Mouse (Mus musculus): ENCODE results near the gene Chd5. TPM values are rescaled to one million over a fixed set of nuclear protein-coding genes. Genes with fewer than 3 reads are reported as not detected.

Gene Chd5
- 0.22 TPM for polyA plus RNA-seq (2012; fragmentation: generic; extraction: Trizol)
- long read RNA-seq, experiment 1, result 0 reads
- long read RNA-seq, experiment 2, partial matches to known transcripts, result 1 of 1 reads
- long read RNA-seq, experiment 2, other reads (novel, unspliced or antisense), result 0 of 1 reads

DNA sequence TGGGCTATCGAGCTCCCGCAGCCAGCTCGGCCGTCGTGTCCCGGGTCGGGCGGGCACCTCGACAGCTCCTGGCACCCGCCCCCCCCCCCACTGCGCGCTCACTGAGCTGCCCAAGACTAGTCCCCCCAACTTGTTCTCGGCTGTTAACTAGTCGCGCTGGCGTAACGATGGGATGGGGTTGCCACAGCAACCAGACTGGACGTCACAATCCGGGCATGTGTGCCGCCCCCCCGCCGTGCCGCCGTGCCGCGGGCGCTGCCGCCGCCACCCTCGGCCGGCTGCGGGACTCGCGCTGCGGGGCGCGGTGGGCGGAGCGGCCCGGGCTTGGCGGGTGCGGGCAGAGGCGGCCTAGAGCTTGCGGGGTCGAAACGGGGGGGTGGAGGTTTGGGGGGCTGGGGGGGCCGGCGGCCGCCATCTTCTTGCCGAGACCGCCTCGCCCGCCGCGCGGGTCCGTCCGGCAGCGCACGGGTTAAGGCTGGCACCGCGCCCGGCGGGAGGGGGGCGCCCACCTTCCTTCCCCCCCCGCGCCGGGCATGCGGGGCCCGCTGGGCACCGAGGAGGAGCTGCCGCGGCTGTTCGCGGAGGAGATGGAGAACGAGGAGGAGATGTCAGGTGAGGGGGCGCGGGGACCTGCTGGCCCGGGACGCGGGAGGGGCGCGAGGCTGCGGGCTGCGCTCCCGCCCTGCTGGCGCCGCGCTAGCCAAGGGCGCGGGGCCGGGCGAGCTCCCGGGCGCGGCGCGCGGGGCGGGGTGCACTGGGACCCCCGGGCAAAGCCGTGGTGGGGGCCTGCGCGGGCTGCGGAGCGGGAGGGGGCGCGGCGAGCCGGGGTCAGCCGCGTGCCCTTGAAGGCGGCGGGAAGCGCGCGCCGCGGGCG is at the start of gene Chd5:
Gene Chd5, plus strand, starts transcription at position 233 of the 874 bp plus-strand sequence.
- Histone ChIP-seq H3K79me3 (ENCODE audit: low read depth) (no peaks in the 10 kb centered on the region), H3K36me3 (ENCODE audit: control insufficient read depth, insufficient read depth) (peaks cover 21% of the 10 kb centered on the region), H3K4me3 (ENCODE audit: insufficient read depth, poor library complexity, severe bottlenecking) (no peak within 1 kb of the TSS), H3K79me2 (ENCODE audit: control insufficient read depth, insufficient read depth) (no peaks in the 10 kb centered on the region), H3ac (ENCODE audit: control insufficient read depth, insufficient read length, low read depth) (no peak within 1 kb of the TSS), H3K27me3 (ENCODE audit: control insufficient read depth, insufficient read depth, insufficient read length) (peaks cover 13% of the 10 kb centered on the region)
- TF ChIP-seq USF1 (IDR thresholded peaks at IDR 0.05; ENCODE audit: low read depth) (no peak), MYOG (IDR thresholded peaks at IDR 0.05; ENCODE audit: control insufficient read depth, extremely low read depth, insufficient read length) (no peak), MAX (IDR thresholded peaks at IDR 0.05) (no peak), MYOD1 (IDR thresholded peaks at IDR 0.05; ENCODE audit: control insufficient read depth, insufficient read length, low read depth) (no peak), CTCF (IDR thresholded peaks at IDR 0.05; ENCODE audit: control insufficient read depth, insufficient read depth, insufficient read length) (no peak)

DNA sequence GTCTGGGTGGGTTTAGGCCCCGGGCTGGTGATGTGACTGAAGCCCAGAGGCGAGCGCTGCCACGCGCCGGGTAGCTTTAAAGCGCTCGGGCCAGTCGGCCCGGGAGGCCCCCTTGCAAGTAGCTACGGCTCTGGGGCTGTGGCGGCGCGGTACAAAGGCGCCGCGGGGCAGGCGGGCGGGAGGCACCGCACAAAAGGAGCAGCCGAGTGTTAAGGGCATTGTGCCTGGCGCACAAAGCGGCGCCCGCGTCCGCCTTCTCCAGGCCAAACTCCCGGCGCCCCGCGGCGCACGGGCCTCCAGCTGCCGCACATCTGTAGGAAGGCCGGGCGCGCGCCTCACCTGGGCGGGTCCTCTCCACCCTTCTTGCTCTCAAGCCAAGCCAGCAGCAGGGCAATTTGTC is 48.1 kb upstream of the Chd5 start:
- Histone ChIP-seq H3K27me3 (ENCODE audit: control insufficient read depth, insufficient read depth, insufficient read length) (peaks cover 53% of the 10 kb centered on the region), H3K79me3 (ENCODE audit: low read depth) (no peaks in the 10 kb centered on the region), H3K36me3 (ENCODE audit: control insufficient read depth, insufficient read depth) (no peaks in the 10 kb centered on the region), H3K4me3 (ENCODE audit: insufficient read depth, poor library complexity, severe bottlenecking) (no peak overlapping the region), H3ac (ENCODE audit: control insufficient read depth, insufficient read length, low read depth) (no peak overlapping the region), H3K79me2 (ENCODE audit: control insufficient read depth, insufficient read depth) (no peaks in the 10 kb centered on the region)
- TF ChIP-seq MYOD1 (IDR thresholded peaks at IDR 0.05; ENCODE audit: control insufficient read depth, insufficient read length, low read depth) (no peak), CTCF (IDR thresholded peaks at IDR 0.05; ENCODE audit: control insufficient read depth, insufficient read depth, insufficient read length) (no peak), CEBPB (IDR thresholded peaks at IDR 0.05; ENCODE audit: low read depth) (no peak), FOSL1 (IDR thresholded peaks at IDR 0.05; ENCODE audit: insufficient read depth, low read length, poor library complexity, severe bottlenecking) (no peak), MAX (IDR thresholded peaks at IDR 0.05) (no peak), MYOG (IDR thresholded peaks at IDR 0.05; ENCODE audit: control insufficient read depth, extremely low read depth, insufficient read length) (no peak), USF1 (IDR thresholded peaks at IDR 0.05; ENCODE audit: low read depth) (no peak)

GRCm38 (mm10) chr4:152290991-152291390 is 47.5 kb upstream of the Chd5 start:
- no peaks in the 10 kb centered on the region for H3K79me3 ChIP-seq (ENCODE audit: low read depth)
- TF ChIP-seq MYOG (IDR thresholded peaks at IDR 0.05; ENCODE audit: control insufficient read depth, extremely low read depth, insufficient read length), result no peak
- no peak for TF ChIP-seq CEBPB (IDR thresholded peaks at IDR 0.05; ENCODE audit: low read depth)
- no peak for TF ChIP-seq MYOD1 (IDR thresholded peaks at IDR 0.05; ENCODE audit: control insufficient read depth, insufficient read length, low read depth)
- TF ChIP-seq USF1 (IDR thresholded peaks at IDR 0.05; ENCODE audit: low read depth), result no peak
- TF ChIP-seq FOSL1 (IDR thresholded peaks at IDR 0.05; ENCODE audit: insufficient read depth, low read length, poor library complexity, severe bottlenecking), result no peak
- H3K4me3 ChIP-seq (ENCODE audit: insufficient read depth, poor library complexity, severe bottlenecking), result no peak overlapping the region
- H3K27me3 ChIP-seq (ENCODE audit: control insufficient read depth, insufficient read depth, insufficient read length), result peaks cover 53% of the 10 kb centered on the region
- no peaks in the 10 kb centered on the region for H3K79me2 ChIP-seq (ENCODE audit: control insufficient read depth, insufficient read depth)
- H3K36me3 ChIP-seq (ENCODE audit: control insufficient read depth, insufficient read depth), result no peaks in the 10 kb centered on the region
- H3ac ChIP-seq (ENCODE audit: control insufficient read depth, insufficient read length, low read depth), result no peak overlapping the region

DNA sequence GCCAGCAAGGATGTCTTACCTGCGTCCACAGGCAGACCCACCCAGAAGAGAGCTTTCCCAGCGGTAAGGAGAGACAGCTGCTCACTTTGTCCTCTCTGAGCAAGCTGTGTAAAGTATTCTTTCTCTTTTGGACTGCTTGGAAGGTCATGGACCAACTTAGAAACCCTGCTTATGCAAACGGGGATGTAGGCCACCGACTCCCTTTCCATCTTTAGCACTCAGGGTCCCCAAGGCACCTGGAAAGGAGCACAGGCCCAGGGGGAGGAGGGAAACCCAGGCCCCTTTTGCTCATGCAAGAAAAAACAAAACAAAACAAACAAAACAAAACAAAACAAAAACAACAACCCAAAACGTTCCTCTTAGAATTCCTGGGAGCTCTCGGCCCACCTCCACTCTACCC is 46.9 kb upstream of the Chd5 start, which contains the start of gene Hes3:
Gene Hes3, minus strand, starts transcription at position 101 of the 400 bp plus-strand sequence.
- Histone ChIP-seq H3K36me3 (ENCODE audit: control insufficient read depth, insufficient read depth) (no peaks in the 10 kb centered on the region), H3K27me3 (ENCODE audit: control insufficient read depth, insufficient read depth, insufficient read length) (peaks cover 48% of the 10 kb centered on the region), H3K4me3 (ENCODE audit: insufficient read depth, poor library complexity, severe bottlenecking) (no peak within 1 kb of the TSS), H3K79me2 (ENCODE audit: control insufficient read depth, insufficient read depth) (no peaks in the 10 kb centered on the region), H3K79me3 (ENCODE audit: low read depth) (no peaks in the 10 kb centered on the region), H3ac (ENCODE audit: control insufficient read depth, insufficient read length, low read depth) (no peak within 1 kb of the TSS)
- TF ChIP-seq CTCF (IDR thresholded peaks at IDR 0.05; ENCODE audit: control insufficient read depth, insufficient read depth, insufficient read length), result no peak
- no peak for TF ChIP-seq MYOD1 (IDR thresholded peaks at IDR 0.05; ENCODE audit: control insufficient read depth, insufficient read length, low read depth)
- no peak for TF ChIP-seq MAX (IDR thresholded peaks at IDR 0.05)
- no peak for TF ChIP-seq FOSL1 (IDR thresholded peaks at IDR 0.05; ENCODE audit: insufficient read depth, low read length, poor library complexity, severe bottlenecking)
- no peak for TF ChIP-seq MYOG (IDR thresholded peaks at IDR 0.05; ENCODE audit: control insufficient read depth, extremely low read depth, insufficient read length)
- TF ChIP-seq CEBPB (IDR thresholded peaks at IDR 0.05; ENCODE audit: low read depth), result no peak
- TF ChIP-seq USF1 (IDR thresholded peaks at IDR 0.05; ENCODE audit: low read depth), result no peak

- H3K4me3 ChIP-seq (ENCODE audit: insufficient read depth, poor library complexity, severe bottlenecking), result no peak overlapping the region
- H3K79me2 ChIP-seq (ENCODE audit: control insufficient read depth, insufficient read depth), result no peaks in the 10 kb centered on the region
- TF ChIP-seq MYOG (IDR thresholded peaks at IDR 0.05; ENCODE audit: control insufficient read depth, extremely low read depth, insufficient read length) (no peak), MAX (IDR thresholded peaks at IDR 0.05) (no peak), USF1 (IDR thresholded peaks at IDR 0.05; ENCODE audit: low read depth) (no peak), FOSL1 (IDR thresholded peaks at IDR 0.05; ENCODE audit: insufficient read depth, low read length, poor library complexity, severe bottlenecking) (no peak), MYOD1 (IDR thresholded peaks at IDR 0.05; ENCODE audit: control insufficient read depth, insufficient read length, low read depth) (no peak), CEBPB (IDR thresholded peaks at IDR 0.05; ENCODE audit: low read depth) (no peak), CTCF (IDR thresholded peaks at IDR 0.05; ENCODE audit: control insufficient read depth, insufficient read depth, insufficient read length) (no peak)
- no peaks in the 10 kb centered on the region for H3K79me3 ChIP-seq (ENCODE audit: low read depth)
- no peak overlapping the region for H3ac ChIP-seq (ENCODE audit: control insufficient read depth, insufficient read length, low read depth)
- H3K27me3 ChIP-seq (ENCODE audit: control insufficient read depth, insufficient read depth, insufficient read length), result peaks cover 47% of the 10 kb centered on the region
- H3K36me3 ChIP-seq (ENCODE audit: control insufficient read depth, insufficient read depth), result no peaks in the 10 kb centered on the region
Observed at GRCm38 (mm10) chr4:152292102-152292765, 46.2 kb upstream of the Chd5 start.

All from C2C12 (cell line).